Mouse (Mus musculus): ENCODE results near the gene Tas2r144.

DNA sequence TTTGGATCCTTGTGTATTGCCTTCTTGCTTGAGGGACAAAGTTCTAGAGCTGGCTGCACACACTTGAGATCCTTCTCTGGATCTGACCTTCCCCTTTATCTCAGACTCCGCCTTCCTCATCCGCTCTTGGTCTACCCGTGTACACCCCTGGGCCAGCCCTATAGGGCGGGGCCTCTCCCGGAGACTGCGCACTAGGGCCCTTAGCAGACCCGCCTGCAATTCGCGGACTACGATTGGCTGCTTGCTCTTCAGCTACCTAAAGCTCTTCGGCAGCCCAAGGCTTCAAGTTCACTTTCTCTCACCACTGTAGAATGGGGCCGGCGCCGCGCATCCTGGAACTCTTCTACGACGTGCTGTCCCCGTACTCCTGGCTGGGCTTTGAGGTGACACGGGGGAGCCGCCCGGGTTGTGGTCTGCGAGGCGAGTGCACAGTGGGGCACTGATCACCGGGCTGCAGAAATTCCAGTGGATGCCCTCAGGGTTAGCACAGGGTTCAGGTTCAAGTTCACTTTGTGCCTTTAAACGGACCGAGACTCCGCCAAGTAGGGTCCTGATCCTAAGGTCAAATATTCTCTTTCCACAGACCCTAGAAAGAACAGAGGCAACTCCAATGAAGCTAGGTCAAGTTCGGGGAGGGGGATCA, 30.7 kb downstream of the Tas2r144 start, which contains the start of gene Gstk1:
- TF ChIP-seq MAFK (IDR thresholded peaks at IDR 0.05; ENCODE audit: insufficient read depth, low read depth, low read length) (no peak), ZNF384 (IDR thresholded peaks at IDR 0.05; ENCODE audit: low read depth, low read length) (no peak), ZC3H11A (IDR thresholded peaks at IDR 0.05; ENCODE audit: borderline replicate concordance, low read depth, low read length) (no peak), HCFC1 (IDR thresholded peaks at IDR 0.05; ENCODE audit: borderline replicate concordance, insufficient read depth, low read length) (0 out of 2 replicates have a peak, but pooled peaks have one; percentile 31), CHD2 (IDR thresholded peaks at IDR 0.05; ENCODE audit: low read depth, low read length) (no peak)
